Mouse (Mus musculus): ENCODE measurements around the gene Ccdc9b. TPM values are rescaled to one million over a fixed set of nuclear protein-coding genes. Genes with fewer than 3 reads are reported as not detected.
A peak's percentile ranks its signal among the peaks of the same experiment; 100 is the strongest.

Ccdc9b gene
- polyA plus RNA-seq, 1 experiment from 2014 or later, result 0.41 TPM

DNA sequence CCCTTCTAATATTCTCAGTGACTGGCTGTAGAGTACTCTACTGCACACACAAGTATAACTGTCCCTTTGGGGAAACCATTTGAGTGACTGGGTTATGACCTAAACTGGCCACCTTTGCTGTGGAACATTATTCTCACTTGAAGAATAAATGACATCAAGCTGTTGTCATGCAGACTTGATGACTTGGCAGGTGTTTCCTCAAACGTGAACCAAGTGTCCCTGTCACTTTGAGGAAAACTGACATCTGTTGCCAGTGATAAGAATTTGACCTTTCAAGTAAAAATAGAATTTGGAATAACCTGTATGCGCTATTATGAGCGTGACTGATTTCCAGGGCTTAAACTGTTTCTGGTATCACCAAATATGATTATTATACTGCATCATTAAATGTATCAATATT lies 22.1 kb downstream of the Ccdc9b start:
- no peak overlapping the region for H3K4me3 ChIP-seq
- H3K9me3 ChIP-seq, result no peaks in the 10 kb centered on the region
- H3K4me1 ChIP-seq, result peaks cover 10% of the 10 kb centered on the region
- DNase-seq (ENCODE audit: low spot score), result no peak
- H3K36me3 ChIP-seq (replicated peaks), result no peaks in the 10 kb centered on the region
- 68% methylated on average over 3 of the region's 3 CpGs for WGBS
- H3K27ac ChIP-seq (replicated peaks), result no peak overlapping the region
- peaks cover 40% of the 10 kb centered on the region for H3K27me3 ChIP-seq (replicated peaks; ENCODE audit: low read depth, poor library complexity, severe bottlenecking)

DNA sequence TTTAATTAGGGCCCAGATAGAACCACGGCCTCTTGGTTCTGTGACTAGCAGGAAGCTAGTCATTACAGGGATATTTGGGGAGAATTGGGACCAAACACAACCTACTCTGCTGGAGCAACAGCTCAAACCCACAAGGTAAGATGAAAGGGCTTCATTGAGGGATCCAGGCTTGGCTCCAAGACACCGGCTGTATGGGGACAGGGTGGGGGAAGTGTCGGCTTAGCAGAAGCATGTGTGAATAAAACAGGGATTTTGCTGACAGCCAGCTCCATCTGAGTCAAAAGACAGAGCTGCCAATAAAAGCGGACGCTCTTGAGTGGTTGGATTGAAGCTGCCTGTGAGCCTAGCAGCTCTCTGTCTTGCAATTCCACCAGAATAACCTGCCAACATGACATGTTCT lies 29.1 kb downstream of the Ccdc9b start:
- no peak for DNase-seq (ENCODE audit: low spot score)
- Histone ChIP-seq H3K9me3 (no peaks in the 10 kb centered on the region), H3K4me3 (no peak overlapping the region), H3K4me1 (peaks cover 10% of the 10 kb centered on the region), H3K27me3 (replicated peaks; ENCODE audit: low read depth, poor library complexity, severe bottlenecking) (peaks cover 66% of the 10 kb centered on the region), H3K27ac (replicated peaks) (no peak overlapping the region), H3K36me3 (replicated peaks) (no peaks in the 10 kb centered on the region)
- WGBS, result 59% methylated on average over 5 of the region's 5 CpGs

GRCm38 (mm10) chr2:118731981-118732380 lies 30.5 kb downstream of the Ccdc9b start:
- Histone ChIP-seq H3K36me3 (replicated peaks) (no peaks in the 10 kb centered on the region), H3K27me3 (replicated peaks; ENCODE audit: low read depth, poor library complexity, severe bottlenecking) (peaks cover 79% of the 10 kb centered on the region), H3K9me3 (no peaks in the 10 kb centered on the region), H3K27ac (replicated peaks) (no peak overlapping the region), H3K4me1 (peaks cover 15% of the 10 kb centered on the region), H3K4me3 (no peak overlapping the region)
- 89% methylated on average over 5 of the region's 5 CpGs for WGBS
- DNase-seq (ENCODE audit: low spot score), result no peak

GRCm38 (mm10) chr2:118730622-118730915 lies 31.9 kb downstream of the Ccdc9b start:
- Histone ChIP-seq H3K27ac (replicated peaks) (no peak overlapping the region), H3K36me3 (replicated peaks) (no peaks in the 10 kb centered on the region), H3K9me3 (no peaks in the 10 kb centered on the region), H3K4me1 (peaks cover 15% of the 10 kb centered on the region), H3K27me3 (replicated peaks; ENCODE audit: low read depth, poor library complexity, severe bottlenecking) (peaks cover 81% of the 10 kb centered on the region), H3K4me3 (no peak overlapping the region)
- peak; percentile 58 for DNase-seq (ENCODE audit: low spot score)
- WGBS, result 12% methylated on average over 3 of the region's 3 CpGs

DNA sequence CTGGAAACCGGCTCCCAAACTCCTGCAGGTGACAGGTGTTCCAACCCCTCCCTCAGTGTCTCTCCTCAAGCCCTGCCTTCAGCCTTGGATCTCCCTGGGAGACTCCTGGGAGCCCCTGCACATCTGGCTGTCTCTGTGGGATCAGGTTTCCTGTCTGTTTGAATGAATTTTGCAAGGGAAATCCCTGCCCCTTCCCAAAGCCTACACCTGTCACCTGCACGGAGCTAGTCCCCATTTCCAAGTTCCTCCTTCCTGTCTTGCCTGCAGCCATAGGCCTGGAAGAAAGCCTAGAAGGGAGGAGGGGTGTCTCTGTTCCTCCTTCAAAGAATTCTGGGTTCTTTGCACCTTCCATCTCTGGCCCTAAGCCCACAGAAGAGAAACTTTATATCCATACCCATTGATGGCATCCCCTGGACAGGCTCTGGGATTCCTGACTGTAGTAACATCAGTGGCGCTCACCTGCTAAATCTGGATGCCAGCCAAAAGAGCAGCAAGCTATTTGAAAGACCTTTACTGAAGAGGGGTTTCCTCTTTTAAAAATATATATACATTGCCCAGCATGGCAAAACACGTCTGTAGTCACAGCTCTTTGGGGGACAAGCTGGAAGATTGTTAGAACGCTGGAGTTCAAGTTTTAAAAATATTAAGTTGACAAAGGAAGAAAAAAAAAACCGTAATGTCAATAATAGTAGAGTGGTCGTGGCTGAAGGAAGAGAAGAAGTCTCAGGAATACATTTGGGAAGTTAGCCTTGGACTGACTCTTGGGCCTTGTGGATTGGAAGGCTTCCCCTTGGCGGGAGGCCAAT lies 32.4 kb downstream of the Ccdc9b start:
- H3K9me3 ChIP-seq, result no peaks in the 10 kb centered on the region
- no peaks in the 10 kb centered on the region for H3K36me3 ChIP-seq (replicated peaks)
- no peak overlapping the region for H3K27ac ChIP-seq (replicated peaks)
- H3K4me1 ChIP-seq, result peaks cover 15% of the 10 kb centered on the region
- H3K4me3 ChIP-seq, result no peak overlapping the region
- no peak for DNase-seq (ENCODE audit: low spot score)
- 26% methylated on average over 8 of the region's 8 CpGs for WGBS
- H3K27me3 ChIP-seq (replicated peaks; ENCODE audit: low read depth, poor library complexity, severe bottlenecking), result peaks cover 87% of the 10 kb centered on the region

- peaks cover 15% of the 10 kb centered on the region for H3K4me1 ChIP-seq
- no peak overlapping the region for H3K4me3 ChIP-seq
- H3K9me3 ChIP-seq, result no peaks in the 10 kb centered on the region
- no peak overlapping the region for H3K27ac ChIP-seq (replicated peaks)
- H3K27me3 ChIP-seq (replicated peaks; ENCODE audit: low read depth, poor library complexity, severe bottlenecking), result peaks cover 89% of the 10 kb centered on the region
- no peak for DNase-seq (ENCODE audit: low spot score)
- WGBS, result 38% methylated on average over 4 of the region's 4 CpGs
- H3K36me3 ChIP-seq (replicated peaks), result no peaks in the 10 kb centered on the region
These were observed 33.3 kb downstream of the Ccdc9b start for GRCm38 (mm10) chr2:118729194-118729593.

- no peak for DNase-seq (ENCODE audit: low spot score)
- WGBS, result 17% methylated on average over 7 of the region's 7 CpGs
- H3K4me1 ChIP-seq, result peaks cover 15% of the 10 kb centered on the region
- no peaks in the 10 kb centered on the region for H3K9me3 ChIP-seq
- H3K4me3 ChIP-seq, result peak within 1 kb of the TSS; percentile 12; the same call in 1 of the 2 replicates
- H3K36me3 ChIP-seq (replicated peaks), result no peaks in the 10 kb centered on the region
- peaks cover 89% of the 10 kb centered on the region for H3K27me3 ChIP-seq (replicated peaks; ENCODE audit: low read depth, poor library complexity, severe bottlenecking)
- H3K27ac ChIP-seq (replicated peaks), result 0 out of 2 replicates have a peak within 1 kb of the TSS, but pooled peaks have one; percentile 40
These were observed 34.1 kb downstream of the Ccdc9b start, which contains the start of gene Plcb2 for GRCm38 (mm10) chr2:118728337-118728736. TSS of gene Plcb2 (minus strand) at chr2:118728438.

- DNase-seq (ENCODE audit: low spot score), result no peak
- Histone ChIP-seq H3K9me3 (no peaks in the 10 kb centered on the region), H3K4me1 (peaks cover 15% of the 10 kb centered on the region), H3K27me3 (replicated peaks; ENCODE audit: low read depth, poor library complexity, severe bottlenecking) (peaks cover 90% of the 10 kb centered on the region), H3K27ac (replicated peaks) (0 out of 2 replicates have a peak overlapping the region, but pooled peaks have one; percentile 40), H3K36me3 (replicated peaks) (no peaks in the 10 kb centered on the region), H3K4me3 (peak overlapping the region; percentile 12; the same call in 1 of the 2 replicates)
- WGBS, result 21% methylated on average over 9 of the region's 9 CpGs
These were observed 34.5 kb downstream of the Ccdc9b start for GRCm38 (mm10) chr2:118727911-118728310.

GRCm38 (mm10) chr2:118726873-118727272 lies 35.6 kb downstream of the Ccdc9b start:
- no peak overlapping the region for H3K4me3 ChIP-seq
- no peaks in the 10 kb centered on the region for H3K9me3 ChIP-seq
- H3K36me3 ChIP-seq (replicated peaks), result no peaks in the 10 kb centered on the region
- H3K27ac ChIP-seq (replicated peaks), result no peak overlapping the region
- H3K4me1 ChIP-seq, result peaks cover 15% of the 10 kb centered on the region
- DNase-seq (ENCODE audit: low spot score), result no peak
- WGBS, result 80% methylated on average over 2 of the region's 2 CpGs
- peaks cover 87% of the 10 kb centered on the region for H3K27me3 ChIP-seq (replicated peaks; ENCODE audit: low read depth, poor library complexity, severe bottlenecking)

DNA sequence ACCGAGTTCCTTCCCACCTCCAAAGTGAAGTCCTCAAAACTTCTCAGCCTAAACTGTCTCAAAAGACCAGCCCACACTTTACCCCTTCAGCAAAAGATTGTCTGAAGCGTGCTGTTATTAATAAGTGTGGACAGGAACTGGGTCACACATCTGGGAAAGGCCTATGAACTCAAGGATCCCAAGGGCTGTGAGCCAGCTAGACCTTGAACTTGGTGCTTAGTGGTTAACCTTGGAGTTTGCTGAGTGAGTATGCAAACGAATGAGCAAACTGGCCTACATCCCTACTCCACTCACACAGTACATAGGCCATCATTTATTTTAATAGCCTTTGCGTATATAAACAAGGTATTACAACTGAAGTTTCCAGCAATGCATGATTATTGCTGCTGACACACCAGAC lies 37.0 kb downstream of the Ccdc9b start:
- 85% methylated on average over 4 of the region's 4 CpGs for WGBS

GRCm38 (mm10) chr2:118723693-118724486 lies 38.6 kb downstream of the Ccdc9b start:
- no peak overlapping the region for H3K4me3 ChIP-seq
- H3K4me1 ChIP-seq, result peaks cover 11% of the 10 kb centered on the region
- H3K27ac ChIP-seq (replicated peaks), result no peak overlapping the region
- H3K27me3 ChIP-seq (replicated peaks; ENCODE audit: low read depth, poor library complexity, severe bottlenecking), result peaks cover 68% of the 10 kb centered on the region
- WGBS, result 82% methylated on average over 15 of the region's 15 CpGs
- no peak for DNase-seq (ENCODE audit: low spot score)
- no peaks in the 10 kb centered on the region for H3K36me3 ChIP-seq (replicated peaks)
- H3K9me3 ChIP-seq, result no peaks in the 10 kb centered on the region

More for the DNA sequence above, 37.0 kb downstream of the Ccdc9b start:
- Histone ChIP-seq H3K36me3 (replicated peaks) (no peaks in the 10 kb centered on the region), H3K4me1 (peaks cover 15% of the 10 kb centered on the region), H3K4me3 (no peak overlapping the region), H3K9me3 (no peaks in the 10 kb centered on the region), H3K27me3 (replicated peaks; ENCODE audit: low read depth, poor library complexity, severe bottlenecking) (peaks cover 74% of the 10 kb centered on the region), H3K27ac (replicated peaks) (no peak overlapping the region)
- DNase-seq (ENCODE audit: low spot score), result no peak

DNA sequence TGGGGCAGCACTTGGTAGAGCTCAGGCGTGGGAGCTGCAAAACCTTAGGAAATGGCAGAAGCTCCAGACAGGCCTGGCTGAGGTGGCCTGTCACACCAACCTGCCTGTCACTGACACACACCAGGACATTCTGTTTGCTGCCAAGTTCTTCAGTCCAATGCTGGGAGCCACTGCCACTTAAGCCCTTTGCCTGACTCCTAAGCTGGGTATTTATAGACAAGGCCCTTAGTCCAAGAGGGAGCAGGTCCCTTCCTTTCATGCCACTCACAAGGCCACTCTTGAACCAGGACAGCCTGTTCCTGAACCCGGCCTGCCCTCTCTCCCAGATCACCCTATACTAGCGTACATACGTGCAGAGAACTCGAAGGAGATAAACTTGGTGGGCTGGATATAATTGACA lies 45.8 kb downstream of the Ccdc9b start:
- H3K27me3 ChIP-seq (replicated peaks; ENCODE audit: low read depth, poor library complexity, severe bottlenecking), result peaks cover 60% of the 10 kb centered on the region
- no peaks in the 10 kb centered on the region for H3K9me3 ChIP-seq
- no peak overlapping the region for H3K27ac ChIP-seq (replicated peaks)
- no peak for DNase-seq (ENCODE audit: low spot score)
- H3K4me1 ChIP-seq, result peaks cover 13% of the 10 kb centered on the region
- WGBS, result 80% methylated on average over 5 of the region's 5 CpGs
- H3K36me3 ChIP-seq (replicated peaks), result no peaks in the 10 kb centered on the region
- H3K4me3 ChIP-seq, result no peak overlapping the region

GRCm38 (mm10) chr2:118714230-118714629 lies 48.2 kb downstream of the Ccdc9b start:
- peak; percentile 25 for DNase-seq (ENCODE audit: low spot score)
- peaks cover 35% of the 10 kb centered on the region for H3K4me1 ChIP-seq
- H3K36me3 ChIP-seq (replicated peaks), result no peaks in the 10 kb centered on the region
- peaks cover 80% of the 10 kb centered on the region for H3K27me3 ChIP-seq (replicated peaks; ENCODE audit: low read depth, poor library complexity, severe bottlenecking)
- WGBS, result 41% methylated on average over 4 of the region's 4 CpGs
- H3K27ac ChIP-seq (replicated peaks), result no peak overlapping the region
- no peaks in the 10 kb centered on the region for H3K9me3 ChIP-seq
- H3K4me3 ChIP-seq, result no peak overlapping the region

Measured in embryonic facial prominence, embryonic 10.5 days (tissue).